Mouse (Mus musculus): ENCODE results near the gene Speer4a.
"Not testable (repeated sequence)": the region's sequence is repeated elsewhere in the genome, so short reads cannot be mapped to it uniquely, and the experiment has no call there.

DNA sequence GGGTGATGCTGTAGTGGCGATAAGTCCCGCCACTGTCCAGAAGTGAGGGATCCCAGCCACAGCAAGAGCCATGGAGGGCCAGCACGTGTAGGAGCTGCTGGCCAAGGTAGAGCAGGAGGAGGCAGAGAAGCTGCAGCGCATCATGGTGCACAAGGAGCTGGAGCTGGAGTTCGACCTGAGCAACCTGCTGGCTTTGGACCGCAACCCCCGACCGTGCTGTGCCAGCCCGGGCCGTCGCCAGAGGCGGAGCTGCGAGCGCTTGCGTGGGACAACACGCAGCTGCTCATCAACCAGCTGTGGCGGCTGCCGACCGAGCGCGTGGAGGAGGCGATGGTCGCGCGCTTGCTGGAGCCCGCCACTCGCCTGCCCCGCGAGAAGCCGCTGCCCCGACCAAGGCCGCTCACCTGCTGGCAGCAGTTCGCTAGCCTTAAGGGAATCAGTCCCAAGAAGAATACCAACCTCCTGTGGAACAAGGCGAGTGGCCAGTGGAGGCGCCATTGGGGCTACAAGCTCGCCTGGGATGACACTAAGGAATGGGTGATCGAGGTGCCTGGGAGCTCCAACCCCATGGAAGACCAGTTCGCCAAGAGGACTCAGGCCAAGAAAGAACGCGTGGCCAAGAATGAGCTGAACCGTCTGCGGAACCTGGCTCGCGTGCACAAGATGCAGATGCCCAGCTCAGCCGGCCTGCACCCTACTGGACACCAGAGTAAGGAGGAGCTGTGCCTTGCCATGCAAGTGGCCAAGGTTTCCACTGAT, 32.2 kb downstream of the Speer4a start:
- TF ChIP-seq CTCF (IDR thresholded peaks at IDR 0.05; ENCODE audit: control insufficient read depth, insufficient read depth, insufficient read length); USF1 (IDR thresholded peaks at IDR 0.05; ENCODE audit: low read depth); MYOD1 (IDR thresholded peaks at IDR 0.05; ENCODE audit: control insufficient read depth, insufficient read length, low read depth); MAX (IDR thresholded peaks at IDR 0.05); CEBPB (IDR thresholded peaks at IDR 0.05; ENCODE audit: low read depth); MYOG (IDR thresholded peaks at IDR 0.05; ENCODE audit: control insufficient read depth, extremely low read depth, insufficient read length): not testable (repeated sequence)
